Mouse (Mus musculus) liver, adult (tissue): ENCODE results near the gene Upb1.

Experiments
- GATA4 ChIP-seq: IDR thresholded peaks from 2 replicates; pipeline ENCODE4 v1.6.1; 2014; ENCODE audit warnings: mild to moderate bottlenecking, low read length; ENCODE audit not compliant: insufficient replicate concordance

Gene Upb1

DNA sequence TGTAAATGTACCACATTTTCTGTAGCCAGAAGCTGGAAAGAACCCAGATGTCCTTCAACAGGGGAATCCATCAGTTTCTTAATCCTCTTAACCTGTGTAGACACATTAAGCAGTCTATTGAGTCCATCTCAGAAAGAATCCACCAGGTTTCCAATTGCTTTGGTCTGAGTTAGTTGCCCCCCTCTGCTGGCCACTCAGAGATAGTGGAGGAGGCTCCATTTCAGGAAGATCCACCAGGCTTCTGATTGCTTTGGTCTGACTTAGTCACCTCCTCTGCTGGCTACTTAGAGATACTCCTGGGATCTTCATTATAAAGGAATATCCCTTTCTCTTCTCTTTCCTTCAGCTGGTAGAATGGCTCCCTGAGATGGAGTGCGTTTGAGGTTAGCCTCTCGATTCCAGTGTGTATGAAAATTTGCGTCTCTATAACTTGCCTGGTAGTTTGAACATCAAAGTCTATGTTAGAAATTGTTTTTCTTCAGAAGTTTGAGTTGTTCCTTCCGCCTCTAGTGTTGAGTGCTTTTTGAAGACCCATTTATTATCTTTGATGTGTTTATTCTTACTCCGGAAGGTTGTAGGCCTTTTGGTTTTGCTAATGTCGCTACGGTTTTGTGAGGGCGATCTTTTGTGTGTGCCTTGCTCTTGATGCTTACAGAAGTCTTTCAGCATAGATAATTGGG, 16.6 kb downstream of the Upb1 start:
- no peak for TF ChIP-seq GATA4

DNA sequence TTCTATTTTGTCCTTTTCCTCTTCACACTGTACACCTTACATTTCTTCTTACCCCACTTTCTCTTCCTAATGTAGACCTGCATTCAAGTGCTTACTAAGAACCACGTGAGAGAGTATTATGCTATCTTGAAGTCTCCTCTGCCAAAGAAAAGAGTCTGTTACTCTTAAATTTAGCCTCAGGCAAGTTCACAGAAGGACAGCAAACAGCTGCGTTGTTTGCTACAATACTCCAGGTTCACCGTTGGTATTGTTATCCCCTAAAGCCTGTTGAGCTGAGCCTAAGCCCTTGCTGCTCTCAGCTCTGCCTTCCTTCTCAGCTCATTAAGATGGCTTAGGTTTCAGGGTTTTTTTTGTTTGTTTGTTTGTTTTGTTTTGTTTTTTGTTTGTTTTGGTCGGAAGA, 17.8 kb downstream of the Upb1 start:
- TF ChIP-seq GATA4 = no peak

DNA sequence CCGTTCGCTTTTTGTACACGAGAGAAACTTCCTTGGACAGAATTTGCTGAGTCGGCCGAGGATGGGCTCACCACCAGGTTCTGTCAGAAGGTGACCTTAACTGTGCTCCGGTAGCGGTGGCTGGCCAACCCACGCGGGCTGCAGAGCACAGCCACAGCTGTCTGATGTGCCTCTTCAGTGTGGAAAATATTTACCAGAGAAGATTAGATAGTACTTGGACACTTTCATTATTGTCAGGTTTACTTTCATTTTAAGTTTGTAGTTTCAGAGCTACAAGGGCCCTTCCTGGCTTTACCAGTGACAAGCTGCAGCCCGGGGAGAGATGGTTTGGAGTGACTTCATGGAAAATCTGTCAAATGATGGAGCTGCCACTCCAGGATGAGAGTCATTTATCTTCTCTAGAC, 23.6 kb downstream of the Upb1 start:
- peak; percentile 68; the same call in 1 of the 2 replicates for TF ChIP-seq GATA4

DNA sequence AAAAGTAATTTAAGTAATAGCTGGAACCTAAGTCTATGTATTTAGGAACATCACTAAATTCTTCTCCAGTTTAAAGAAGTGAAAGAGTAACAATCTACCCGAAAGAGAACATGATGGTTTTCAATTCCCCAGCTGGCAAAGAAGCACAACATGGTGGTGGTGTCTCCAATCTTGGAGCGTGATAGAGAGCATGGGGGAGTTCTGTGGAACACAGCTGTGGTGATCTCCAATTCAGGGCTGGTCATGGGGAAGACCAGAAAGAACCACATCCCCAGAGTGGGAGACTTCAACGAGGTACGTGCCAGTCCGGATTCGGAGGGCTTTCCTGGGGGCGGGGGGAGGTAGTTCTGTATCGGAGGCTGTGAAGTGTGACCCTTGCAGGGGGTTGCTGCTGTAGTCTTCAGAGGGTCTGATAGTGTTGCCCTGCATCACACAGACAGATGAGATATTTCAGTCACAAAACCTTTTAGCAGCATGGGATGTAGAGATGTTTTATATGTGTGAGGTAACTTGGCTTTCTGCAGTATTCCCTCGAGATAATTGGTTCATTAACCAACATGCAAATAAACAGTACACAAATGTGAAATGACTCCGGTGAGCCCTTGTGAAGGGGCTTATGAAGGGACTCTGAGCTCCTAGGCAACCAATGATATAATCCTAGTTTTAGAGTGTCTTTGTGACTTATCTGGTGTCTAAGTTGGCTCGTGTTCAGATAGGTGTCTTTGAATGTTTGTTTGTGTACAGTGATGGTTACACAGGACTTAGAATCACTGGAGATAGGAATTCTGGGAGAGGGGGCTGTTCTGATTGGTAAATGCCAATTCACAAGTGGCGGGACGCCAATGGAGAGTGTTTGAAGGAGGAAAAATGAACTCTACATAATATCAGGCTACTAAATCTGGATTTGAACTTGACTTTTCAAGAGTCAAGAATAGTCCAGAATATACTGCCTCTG, 27.4 kb downstream of the Upb1 start:
- no peak for TF ChIP-seq GATA4

DNA sequence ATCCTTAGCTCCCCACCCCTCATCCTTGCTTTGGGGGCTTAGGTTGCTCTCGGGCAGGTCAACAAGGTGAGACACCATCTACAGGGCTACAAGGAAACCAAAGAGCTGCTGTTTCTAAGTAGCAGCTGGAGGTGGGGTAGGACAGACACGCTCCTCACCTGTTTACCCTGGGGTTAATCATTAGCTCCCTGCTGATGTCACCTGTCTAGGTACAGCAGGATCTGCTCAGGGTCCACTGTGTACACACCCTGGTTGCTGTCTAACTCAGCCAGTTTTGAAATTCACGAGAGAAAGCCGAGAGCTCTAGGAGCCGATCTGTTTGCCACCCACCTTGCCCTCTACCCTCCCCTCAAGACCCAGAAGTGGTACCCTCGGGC, 28.1 kb downstream of the Upb1 start:
- no peak for TF ChIP-seq GATA4

DNA sequence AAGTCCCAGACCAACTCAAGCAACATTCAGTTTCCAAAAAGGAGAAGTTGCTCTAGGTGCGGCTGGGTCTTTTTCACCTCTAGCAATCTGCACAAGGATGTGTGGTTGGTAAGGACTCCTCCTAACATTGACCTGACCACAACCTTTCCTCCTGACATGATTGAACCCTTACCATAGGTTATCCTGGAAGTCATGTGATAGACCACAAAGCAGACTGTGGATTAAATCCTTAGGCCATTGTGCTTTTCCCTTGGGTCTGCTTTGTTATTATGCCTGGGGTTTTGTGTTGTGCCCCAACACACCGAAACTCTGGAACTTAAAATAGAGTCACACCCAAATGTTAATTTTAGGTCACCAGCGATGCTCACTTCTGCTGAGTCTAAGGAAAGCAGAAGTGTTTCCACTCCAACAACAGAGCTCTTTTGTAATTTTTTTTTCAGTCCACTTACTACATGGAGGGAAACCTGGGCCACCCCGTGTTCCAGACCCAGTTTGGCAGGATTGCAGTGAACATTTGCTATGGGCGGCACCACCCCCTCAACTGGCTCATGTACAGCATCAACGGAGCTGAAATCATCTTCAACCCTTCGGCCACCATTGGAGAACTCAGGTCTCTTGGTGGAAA, 28.7 kb downstream of the Upb1 start:
- TF ChIP-seq GATA4 = no peak

DNA sequence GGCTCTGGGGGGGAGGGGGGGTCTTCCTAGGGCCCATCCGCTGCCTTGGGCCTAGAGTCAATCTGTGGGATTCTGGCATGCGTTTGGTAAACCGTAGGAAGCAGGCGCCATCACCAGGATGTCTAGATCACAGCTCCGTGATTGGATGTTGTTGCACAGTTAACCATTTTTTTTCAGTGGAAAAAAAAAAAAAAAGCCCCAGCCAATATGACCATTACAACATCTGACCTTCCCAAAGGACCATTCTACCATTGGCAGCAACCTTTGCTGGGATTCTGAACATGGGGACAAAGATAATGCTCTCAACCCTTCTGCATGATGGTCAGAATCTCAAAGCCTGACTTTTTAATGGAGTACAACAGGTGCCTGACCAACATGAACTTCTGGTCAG, 29.2 kb downstream of the Upb1 start:
- TF ChIP-seq GATA4 = no peak

DNA sequence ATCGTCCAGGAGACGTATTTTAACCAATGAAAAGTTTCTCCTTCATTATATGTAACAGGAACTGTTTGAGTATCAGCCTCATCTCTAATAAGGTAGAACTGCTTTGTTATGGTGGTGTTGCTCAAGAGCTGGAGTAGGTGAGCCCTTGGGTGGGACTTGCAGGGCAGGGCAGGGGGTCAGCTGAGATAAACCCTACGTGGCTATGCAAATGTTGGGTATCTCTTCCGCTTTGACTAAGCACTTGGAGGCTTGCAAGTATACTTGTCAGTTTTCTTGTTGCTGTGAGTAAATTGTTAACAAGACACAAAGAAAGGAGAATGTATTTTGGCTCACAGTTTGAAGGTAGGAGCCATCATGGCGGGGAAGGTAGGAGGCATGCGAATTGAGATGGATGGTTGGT, 29.7 kb downstream of the Upb1 start:
- TF ChIP-seq GATA4 = no peak

DNA sequence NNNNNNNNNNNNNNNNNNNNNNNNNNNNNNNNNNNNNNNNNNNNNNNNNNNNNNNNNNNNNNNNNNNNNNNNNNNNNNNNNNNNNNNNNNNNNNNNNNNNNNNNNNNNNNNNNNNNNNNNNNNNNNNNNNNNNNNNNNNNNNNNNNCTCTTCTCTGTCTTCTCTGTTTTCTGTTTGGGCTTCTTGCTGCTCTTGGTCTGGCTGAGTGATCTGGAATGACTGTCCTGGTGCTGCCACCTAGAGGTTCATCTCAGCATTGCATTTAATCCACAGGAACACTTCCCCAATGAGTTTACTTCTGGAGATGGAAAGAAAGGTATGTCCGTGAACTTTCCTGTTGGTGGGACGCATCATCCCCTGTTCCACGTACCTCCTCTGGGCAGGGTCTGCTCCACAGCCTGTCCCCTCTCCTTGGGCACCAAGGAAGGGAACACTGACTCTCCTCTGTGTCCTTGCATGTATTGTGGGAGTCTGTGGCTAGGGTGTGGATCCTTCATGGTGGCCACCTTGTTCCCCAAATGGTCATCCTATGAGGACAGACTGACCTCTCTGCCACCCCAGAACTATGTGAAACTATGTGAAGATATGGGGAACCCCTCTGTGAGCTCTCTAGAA, 35.8 kb downstream of the Upb1 start:
- TF ChIP-seq GATA4 = no peak

DNA sequence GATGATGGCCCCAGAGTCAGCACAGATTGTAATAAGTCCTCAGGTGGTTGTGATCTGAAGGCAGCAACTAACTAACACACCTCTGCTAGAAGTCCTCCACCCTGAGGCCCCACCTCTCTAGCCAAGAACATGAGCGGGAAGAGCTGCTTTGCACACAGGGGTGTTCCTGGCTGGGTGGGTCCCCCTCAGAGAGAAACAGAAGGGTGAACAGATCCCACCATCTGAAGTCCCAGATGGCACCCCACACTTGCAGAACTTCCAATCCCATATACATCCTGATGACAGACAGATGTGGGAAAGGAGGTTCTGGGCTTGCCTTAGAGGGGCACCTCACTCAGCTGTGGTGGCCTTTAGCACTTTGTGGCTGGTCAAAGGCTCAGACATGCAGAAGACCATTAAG, 36.4 kb downstream of the Upb1 start:
- TF ChIP-seq GATA4 = no peak

DNA sequence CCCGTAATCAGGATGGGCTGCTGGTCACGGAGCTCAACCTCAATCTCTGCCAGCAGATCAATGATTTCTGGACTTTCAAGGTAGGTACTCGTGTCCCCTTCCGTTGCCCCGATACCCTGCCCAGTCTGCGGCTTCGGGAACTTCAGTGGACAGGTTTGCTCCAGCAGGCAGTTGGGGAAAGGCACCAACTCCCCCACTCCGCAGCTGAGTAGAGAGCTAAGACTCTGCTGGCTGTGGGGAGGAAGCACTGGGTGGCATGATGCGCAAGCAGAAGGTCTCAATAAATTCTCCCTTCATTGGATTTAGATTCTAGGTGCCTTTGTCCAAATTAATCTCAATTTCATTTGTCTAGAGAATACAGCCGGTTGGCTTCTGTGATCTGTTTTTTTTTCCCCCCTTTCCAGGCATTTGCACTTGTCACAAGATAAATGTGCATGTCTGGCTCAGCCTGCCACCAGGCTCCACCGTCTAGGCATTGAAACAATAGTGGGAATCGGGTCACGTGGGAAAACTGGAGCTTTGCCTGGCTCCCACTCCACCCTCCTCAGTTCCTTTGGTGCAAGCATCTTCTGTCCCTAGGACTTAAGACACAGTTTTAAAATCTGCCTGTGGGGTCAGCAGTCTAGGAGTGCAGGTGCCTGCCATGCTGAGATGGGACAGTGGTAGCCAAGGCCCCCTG, 37.4 kb downstream of the Upb1 start:
- TF ChIP-seq GATA4 = no peak

DNA sequence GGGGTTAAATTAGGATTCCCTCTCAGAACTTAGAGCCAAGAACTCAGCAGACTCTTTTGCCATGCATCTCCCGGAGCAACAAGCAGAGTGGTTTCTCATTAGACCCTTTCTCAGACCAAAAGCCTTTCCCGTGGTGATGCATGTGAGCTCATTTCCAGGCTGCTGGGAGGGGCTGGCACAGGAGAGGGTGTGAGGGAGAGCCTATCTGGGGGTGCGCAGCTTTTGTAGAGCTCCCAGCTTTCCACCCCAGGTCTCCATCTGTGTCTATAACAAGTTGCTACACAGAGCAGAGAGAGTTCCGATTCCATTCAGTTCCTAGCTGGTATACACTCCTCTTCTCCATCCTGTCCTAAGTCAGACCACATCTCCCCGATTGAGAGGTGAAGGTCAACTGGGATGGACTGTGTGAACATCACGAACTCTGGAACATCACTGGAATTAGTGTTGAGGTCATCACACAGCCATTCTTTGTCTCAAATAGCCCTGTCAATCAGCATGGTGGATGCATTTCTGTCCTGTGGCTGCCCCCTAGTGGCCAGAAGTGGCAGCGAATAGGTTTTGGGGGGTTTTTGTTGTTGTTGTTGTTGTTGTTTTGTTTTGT, 38.4 kb downstream of the Upb1 start:
- no peak for TF ChIP-seq GATA4

DNA sequence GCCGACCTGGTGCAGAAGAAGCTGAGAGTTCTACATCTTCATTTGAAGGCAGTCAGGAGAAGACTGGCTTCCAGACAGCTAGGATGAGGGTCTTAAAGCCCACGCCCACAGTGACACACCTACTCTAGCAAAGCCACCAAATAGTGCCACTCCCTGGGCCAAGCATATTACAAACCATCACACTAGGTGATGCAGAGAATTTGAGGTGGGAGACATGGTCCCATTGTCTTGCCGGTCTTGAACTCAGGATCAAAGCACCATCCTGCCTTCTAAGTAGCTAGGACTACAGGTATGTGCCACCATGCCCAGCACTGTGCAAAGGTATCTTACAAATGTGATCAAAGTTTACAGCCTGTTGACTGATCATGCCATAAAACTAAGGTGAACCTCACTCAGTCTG, 39.8 kb downstream of the Upb1 start:
- no peak for TF ChIP-seq GATA4

DNA sequence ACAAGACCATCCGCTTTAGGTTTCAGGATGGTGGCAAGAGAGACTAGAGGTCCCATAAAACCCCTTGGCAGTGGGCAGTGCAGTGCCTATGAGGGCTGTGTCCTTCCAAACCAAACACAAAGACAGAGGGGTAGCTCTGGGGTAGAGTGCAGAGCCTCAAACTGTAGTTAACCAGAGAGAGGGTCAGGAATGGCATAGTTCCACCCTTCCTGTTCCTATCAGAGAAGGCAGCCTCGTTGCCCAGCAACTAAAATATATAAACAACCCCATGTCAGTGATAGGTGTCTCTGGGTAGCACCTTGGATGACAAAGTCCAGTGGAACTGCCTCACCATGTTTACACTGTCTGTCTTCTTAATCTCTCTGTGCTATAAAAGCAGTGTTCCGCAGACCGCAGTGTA, 40.9 kb downstream of the Upb1 start:
- TF ChIP-seq GATA4 = no peak

DNA sequence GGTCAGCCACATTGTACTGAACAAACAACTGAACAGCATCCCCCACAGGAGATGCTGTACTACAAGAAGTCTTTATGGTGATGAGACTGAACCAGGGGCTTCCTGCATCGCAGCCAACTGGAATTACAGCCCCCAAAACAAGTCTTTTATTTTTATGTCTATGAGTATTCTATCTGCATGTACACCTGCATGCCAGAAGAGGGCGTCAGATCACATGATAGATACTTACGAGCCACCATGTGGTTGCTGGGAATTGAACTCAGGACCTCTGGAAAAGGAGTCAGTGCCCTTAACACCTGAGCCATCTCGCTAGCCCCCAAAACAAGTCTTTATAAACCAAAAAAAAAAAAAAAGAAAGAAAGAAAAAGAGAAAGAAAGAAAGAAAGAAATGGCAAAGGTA, 42.1 kb downstream of the Upb1 start:
- TF ChIP-seq GATA4 = no peak
